Mouse (Mus musculus) subcutaneous adipose tissue, adult 2 months (tissue): ENCODE data around the gene Tmem161a. TPM values are rescaled to one million over a fixed set of nuclear protein-coding genes. Genes with fewer than 3 reads are reported as not detected.

Experiments
- polyA plus RNA-seq: library from polyadenylated mRNA; depleted of rRNA; stranded (reverse); fragments of >200 nt; gene quantifications from 2 replicates; pipeline ENCODE4 v1.2.3, GENCODE M21; 2012; ENCODE audit warnings: low replicate concordance; rRNA removed

Gene Tmem161a
- 123 and 138 TPM in 2 replicates for polyA plus RNA-seq

DNA sequence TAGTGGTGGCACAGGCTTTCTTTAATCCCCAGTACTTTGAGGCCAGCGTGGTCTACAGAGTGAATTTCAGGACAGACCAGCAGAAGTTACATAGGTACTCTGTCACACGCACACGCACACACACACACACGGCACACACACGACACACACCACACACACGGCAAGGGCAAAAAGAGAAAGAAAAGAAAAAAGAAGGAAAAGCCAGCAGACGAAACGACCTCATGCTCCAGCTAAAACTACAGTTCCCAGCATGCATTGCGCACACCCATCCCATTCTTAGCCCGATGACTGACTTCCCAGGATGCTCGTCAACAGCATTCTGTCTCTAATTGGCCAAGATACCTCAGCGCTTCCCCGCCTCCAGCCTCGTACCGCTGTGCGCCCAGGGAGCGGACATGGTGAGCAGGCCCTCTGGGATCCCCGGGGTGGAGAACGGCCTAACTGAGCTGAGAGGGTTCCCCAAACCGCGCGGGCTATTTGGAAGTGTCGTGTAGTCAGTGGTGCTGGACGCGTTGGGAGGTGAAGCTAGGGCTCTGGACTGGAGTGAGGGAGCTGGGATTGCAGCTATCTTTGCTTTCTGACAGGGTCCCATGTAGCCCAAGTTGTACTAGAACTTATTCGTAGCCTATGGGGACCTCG lies at the start of gene Tmem161a:
Gene Tmem161a (plus strand): TSS at position 314 of the 639 bp plus-strand sequence.

GRCm38 (mm10) chr8:70131166-70131883 lies 40.8 kb upstream of the Tmem161a start, which contains the start of gene Nr2c2ap:
Nr2c2ap (plus strand) TSS chr8:70131333.

DNA sequence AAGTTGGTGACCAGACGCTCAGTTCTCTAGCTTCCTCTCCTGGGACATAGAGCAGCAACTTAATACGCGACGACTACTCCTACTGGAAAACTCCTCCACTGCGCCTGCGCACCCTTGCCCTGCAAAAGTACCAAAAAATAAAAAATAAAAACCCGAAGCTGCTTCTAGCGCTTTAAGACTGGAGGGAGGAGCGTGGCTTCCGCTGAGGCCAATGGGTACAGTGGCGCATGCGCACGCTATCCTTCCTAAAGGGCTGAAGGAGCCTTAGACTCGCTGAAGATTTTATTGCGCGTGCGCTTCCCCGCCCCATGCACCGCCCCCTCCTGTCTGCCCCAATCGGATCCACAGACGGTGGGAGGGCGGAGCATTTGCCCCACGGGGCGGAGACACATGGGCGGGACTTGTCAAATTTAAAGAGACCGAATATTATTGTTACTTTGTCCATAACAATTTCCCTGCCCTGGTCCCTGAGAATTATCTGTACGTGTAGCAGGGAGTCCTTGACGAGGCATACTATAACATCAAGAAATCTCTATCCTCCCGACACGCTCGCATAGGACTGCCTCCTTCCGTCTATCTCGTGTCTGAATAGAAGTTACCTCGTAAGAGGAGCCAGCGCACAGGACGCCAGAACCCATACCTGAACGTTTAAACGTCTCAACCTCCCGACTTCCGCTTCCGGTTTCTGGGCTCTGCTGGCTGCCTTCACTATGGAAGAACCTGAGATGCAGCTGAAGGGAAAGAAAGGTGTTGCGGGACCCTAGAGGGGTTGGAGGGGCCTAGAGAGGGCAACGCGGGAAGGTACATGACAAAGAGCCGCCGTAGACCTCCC lies 32.9 kb upstream of the Tmem161a start, which contains the start of the genes Rfxank, Borcs8 and Mef2b:
Gene Rfxank (minus strand): TSS at position 129 of the 832 bp plus-strand sequence.
Gene Borcs8 (plus strand): TSS at position 474 of the 832 bp plus-strand sequence.
Gene Mef2b (plus strand): TSS at position 686 of the 832 bp plus-strand sequence.

GRCm38 (mm10) chr8:70212112-70213055 lies 40.2 kb downstream of the Tmem161a start, which contains the start of gene Slc25a42:
Slc25a42 (minus strand) TSS chr8:70212305.

Other genes with a start within 250 kb of the Tmem161a start
- 50.7 and 79.7 TPM in 2 replicates for gene Gatad2a, start 176.0 kb upstream of the Tmem161a start, polyA plus RNA-seq
- gene Mau2, start 129.6 kb upstream of the Tmem161a start, polyA plus RNA-seq: 76.7 and 101 TPM in 2 replicates
- 10.8 and 14.6 TPM in 2 replicates for gene Sugp1, start 129.5 kb upstream of the Tmem161a start, polyA plus RNA-seq
- 3.2 and 4.2 TPM in 2 replicates for gene Tm6sf2, start 99.4 kb upstream of the Tmem161a start, polyA plus RNA-seq
- 0.42 and 0.92 TPM in 2 replicates for gene Hapln4, start 88.9 kb upstream of the Tmem161a start, polyA plus RNA-seq
- 0.50 and 3.3 TPM in 2 replicates for gene Ncan, start 51.5 kb upstream of the Tmem161a start, polyA plus RNA-seq
- 18.9 and 21.9 TPM in 2 replicates for gene Nr2c2ap, start 41.0 kb upstream of the Tmem161a start, polyA plus RNA-seq
- 27.5 and 30.0 TPM in 2 replicates for gene Rfxank, start 33.2 kb upstream of the Tmem161a start, polyA plus RNA-seq
- gene Borcs8, start 32.9 kb upstream of the Tmem161a start, polyA plus RNA-seq: 105 and 114 TPM in 2 replicates
- gene Mef2b, start 32.6 kb upstream of the Tmem161a start, polyA plus RNA-seq: 0.32 and 0.39 TPM in 2 replicates
- 41.2 and 60.9 TPM in 2 replicates for gene Slc25a42, start 39.9 kb downstream of the Tmem161a start, polyA plus RNA-seq
- 37.0 and 50.6 TPM in 2 replicates for gene Sugp2, start 61.9 kb downstream of the Tmem161a start, polyA plus RNA-seq
- 28.9 TPM in 2 replicates for gene Armc6, start 62.1 kb downstream of the Tmem161a start, polyA plus RNA-seq
- gene Homer3, start 110.5 kb downstream of the Tmem161a start, polyA plus RNA-seq: 41.4 and 54.4 TPM in 2 replicates
- 39.0 and 64.2 TPM in 2 replicates for gene Ddx49, start 130.1 kb downstream of the Tmem161a start, polyA plus RNA-seq
- 327 and 352 TPM in 2 replicates for gene Cope, start 130.2 kb downstream of the Tmem161a start, polyA plus RNA-seq
- 1.3 and 8.5 TPM in 2 replicates for gene Cers1, start 143.4 kb downstream of the Tmem161a start, polyA plus RNA-seq
- gene Gdf1, start 157.5 kb downstream of the Tmem161a start, polyA plus RNA-seq: 0.53 and 1.3 TPM in 2 replicates
- 24.6 and 43.5 TPM in 2 replicates for gene Upf1, start 180.9 kb downstream of the Tmem161a start, polyA plus RNA-seq
- gene Comp, start 201.2 kb downstream of the Tmem161a start, polyA plus RNA-seq: 1.2 TPM in 2 replicates